Mouse (Mus musculus) lung, embryonic 15.5 days (tissue): ENCODE data around the gene Ceacam14. TPM values are rescaled to one million over a fixed set of nuclear protein-coding genes. Genes with fewer than 3 reads are reported as not detected.

Experiments
- ATAC-seq: fragments of 200-750 bp; cut with Nextera tagmentation; 2 replicates; pipeline ENCODE4 v1.8.0; 2017; ENCODE audit warnings: moderate number of reproducible peaks, borderline replicate concordance; ENCODE audit not compliant: low FRiP score, low TSS enrichment; ENCODE audit errors: extremely low read depth
- H3K27ac ChIP-seq: fragments of 300-500 bp; sonication (generic); 2 replicates; pipeline ENCODE4 v1.5.1; 2015; ENCODE audit warnings: moderate library complexity, mild to moderate bottlenecking, inconsistent platforms
- H3K27me3 ChIP-seq: fragments of 300-500 bp; sonication (generic); 2 replicates; pipeline ENCODE4 v1.6.1; 2015; ENCODE audit warnings: inconsistent platforms
- H3K36me3 ChIP-seq: fragments of 300-500 bp; sonication (generic); 2 replicates; pipeline ENCODE4 v1.6.1; 2015; ENCODE audit warnings: inconsistent platforms
- H3K4me1 ChIP-seq: fragments of 300-500 bp; sonication (generic); 2 replicates; pipeline ENCODE4 v1.6.1; 2015; ENCODE audit warnings: inconsistent platforms
- H3K4me2 ChIP-seq: fragments of 300-500 bp; sonication (generic); 2 replicates; pipeline ENCODE4 v1.6.1; 2015; ENCODE audit warnings: inconsistent platforms, mild to moderate bottlenecking, moderate library complexity
- H3K4me3 ChIP-seq: fragments of 300-500 bp; sonication (generic); 2 replicates; pipeline ENCODE4 v1.5.1; 2015; ENCODE audit warnings: mild to moderate bottlenecking, inconsistent platforms
- H3K9ac ChIP-seq: fragments of 300-500 bp; sonication (generic); 2 replicates; pipeline ENCODE4 v1.6.1; 2015; ENCODE audit warnings: inconsistent platforms
- H3K9me3 ChIP-seq: fragments of 300-500 bp; sonication (generic); 2 replicates; pipeline ENCODE4 v1.6.1; 2016; ENCODE audit warnings: inconsistent platforms
- WGBS: fragments of 180-500 bp; shearing (Covaris S2); methylation state at CpG from one replicate; pipeline ENCODE4 v1.1.7; 2015; 5-methylcytosine and 5-hydroxymethylcytosine counted together
- polyA plus RNA-seq: library from polyadenylated mRNA; unstranded; fragments of >200 nt; fragmentation: Nextera tagmentation; extraction: Ambion mirVana; gene quantifications from 2 replicates; pipeline ENCODE4 v1.2.1, GENCODE M21; 2015

Ceacam14 gene
- not detected in 2 replicates for polyA plus RNA-seq

DNA sequence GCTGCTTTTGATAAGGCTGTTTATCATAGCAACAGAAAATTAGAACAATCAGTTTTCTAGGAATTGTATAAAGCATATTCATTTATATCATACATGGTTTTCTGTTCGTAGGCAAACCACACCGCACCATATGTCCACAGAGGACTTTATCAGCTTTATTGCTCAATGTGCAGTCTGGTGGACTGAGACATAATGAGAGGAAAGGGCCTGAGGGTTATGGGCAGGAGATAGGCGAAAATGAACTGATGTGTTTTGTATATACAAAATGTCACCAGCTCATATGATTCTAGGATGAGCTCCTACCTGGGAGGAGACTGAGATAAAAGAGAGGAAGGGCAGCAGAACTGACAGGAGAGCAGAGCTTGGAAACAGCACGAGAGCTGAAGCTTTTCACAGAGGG is at the start of gene Ceacam14:
Ceacam14 (plus strand) TSS at position 301 of the 400 bp plus-strand sequence.
- Histone ChIP-seq H3K36me3 (no peaks in the 10 kb centered on the region), H3K4me3 (no peak within 1 kb of the TSS), H3K9ac (no peak within 1 kb of the TSS), H3K4me1 (no peaks in the 10 kb centered on the region), H3K4me2 (no peak within 1 kb of the TSS), H3K27me3 (no peaks in the 10 kb centered on the region), H3K9me3 (peaks cover 4% of the 10 kb centered on the region; the same call in 1 of the 2 replicates), H3K27ac (no peak within 1 kb of the TSS)
- ATAC-seq, result no peak
- 63% methylated on average over 4 of the region's 4 CpGs for WGBS

Other genes starting within 250 kb of the Ceacam14 start
- gene Ceacam5, start 99.4 kb upstream of the Ceacam14 start, polyA plus RNA-seq, result not detected in 2 replicates
- gene Gm5155, start 59.1 kb downstream of the Ceacam14 start, polyA plus RNA-seq, result not detected in 2 replicates
- gene Ceacam11, start 159.5 kb downstream of the Ceacam14 start, polyA plus RNA-seq, result not detected in 2 replicates
- gene Ceacam13, start 197.3 kb downstream of the Ceacam14 start, polyA plus RNA-seq, result not detected in 2 replicates